Mouse (Mus musculus) lung, postnatal 0 days (tissue): Measurements from ENCODE around the gene Pde4a.

Source experiments
- CTCF ChIP-seq: IDR thresholded peaks from 2 replicates; pipeline ENCODE4 v1.5.1; 2016; ENCODE audit warnings: antibody characterized with exemption, mild to moderate bottlenecking
- EP300 ChIP-seq: IDR thresholded peaks from 2 replicates; pipeline ENCODE4 v1.6.1; 2016; ENCODE audit warnings: antibody characterized with exemption, mild to moderate bottlenecking, control low read depth

DNA sequence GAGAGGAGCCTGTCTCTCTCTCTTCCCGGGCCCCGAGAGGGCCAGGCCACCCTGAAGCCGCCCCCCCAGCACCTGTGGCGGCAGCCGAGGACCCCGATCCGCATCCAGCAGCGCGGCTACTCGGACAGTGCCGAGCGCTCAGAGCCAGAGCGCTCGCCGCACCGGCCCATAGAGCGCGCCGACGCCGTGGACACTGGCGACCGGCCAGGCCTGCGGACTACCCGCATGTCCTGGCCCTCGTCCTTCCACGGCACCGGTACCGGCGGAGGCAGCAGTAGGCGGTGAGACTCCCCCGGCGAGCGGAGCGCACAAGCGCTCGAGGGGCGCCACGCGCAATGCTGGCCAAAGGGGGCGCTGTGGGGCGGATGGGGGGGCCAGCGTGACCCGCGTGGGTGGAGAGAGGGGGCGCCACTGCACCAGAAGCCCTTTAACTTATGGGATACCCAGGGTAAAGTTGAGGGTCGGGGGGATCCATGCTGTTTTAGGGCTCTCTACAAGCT, 488 bp downstream of the Pde4a start:
- TF ChIP-seq CTCF (peak; percentile 79), EP300 (no peak)
